Mouse (Mus musculus) heart, postnatal 0 days (tissue): Measurements from ENCODE around the gene Pygl. TPM values are rescaled to one million over a fixed set of nuclear protein-coding genes. Genes with fewer than 3 reads are reported as not detected.

Experiments
- ATAC-seq: fragments of 200-750 bp; cut with Nextera tagmentation; 2 replicates; pipeline ENCODE4 v1.8.0; 2017; ENCODE audit warnings: low read depth, moderate number of reproducible peaks, moderate library complexity; ENCODE audit not compliant: insufficient read depth
- DNase-seq: peaks from one replicate; pipeline ENCODE4 v3.0.0-alpha.2; 2016; ENCODE audit warnings: low spot score
- H3K27ac ChIP-seq: fragments of 300-500 bp; sonication (generic); 2 replicates; pipeline ENCODE4 v1.5.1; 2014; ENCODE audit warnings: low read depth, mild to moderate bottlenecking
- H3K27me3 ChIP-seq: fragments of 300-500 bp; sonication (generic); 2 replicates; pipeline ENCODE4 v1.6.1; 2014; ENCODE audit warnings: low read length, mixed read lengths; ENCODE audit not compliant: control insufficient read depth, insufficient read depth
- H3K36me3 ChIP-seq: fragments of 300-500 bp; sonication (generic); replicated peaks from 2 replicates; pipeline ENCODE4 v1.6.1; 2014; ENCODE audit warnings: low read length, mixed read lengths; ENCODE audit not compliant: control insufficient read depth, insufficient read depth
- H3K4me1 ChIP-seq: fragments of 300-500 bp; sonication (generic); 2 replicates; pipeline ENCODE4 v1.6.1; 2014; ENCODE audit warnings: antibody characterized with exemption; ENCODE audit not compliant: control insufficient read depth, insufficient read depth
- H3K4me2 ChIP-seq: fragments of 300-500 bp; sonication (generic); 2 replicates; pipeline ENCODE4 v1.6.1; 2014; ENCODE audit warnings: low read depth, mild to moderate bottlenecking, low read length, moderate library complexity
- H3K4me3 ChIP-seq: fragments of 300-500 bp; sonication (generic); 2 replicates; pipeline ENCODE4 v1.5.1; 2014; ENCODE audit warnings: low read depth, low read length
- H3K9ac ChIP-seq: fragments of 300-500 bp; sonication (generic); replicated peaks from 2 replicates; pipeline ENCODE4 v1.6.1; 2014; ENCODE audit warnings: low read depth, low read length, mixed read lengths
- H3K9me3 ChIP-seq: fragments of 300-500 bp; sonication (generic); replicated peaks from 2 replicates; pipeline ENCODE4 v1.6.1; 2016; ENCODE audit warnings: low read length; ENCODE audit not compliant: control insufficient read depth
- CTCF ChIP-seq: IDR thresholded peaks from 2 replicates; pipeline ENCODE4 v1.5.1; 2016; ENCODE audit warnings: antibody characterized with exemption, control low read depth, low read depth
- EP300 ChIP-seq: IDR thresholded peaks from 2 replicates; pipeline ENCODE4 v1.6.1; 2016; ENCODE audit warnings: antibody characterized with exemption, low read depth
- WGBS: fragments of 180-500 bp; shearing (Covaris S2); extraction: QIAGEN DNeasy Blood & Tissue Kit; methylation state at CpG from one replicate; pipeline ENCODE4 v1.1.7; 2014; 5-methylcytosine and 5-hydroxymethylcytosine counted together
- polyA plus RNA-seq: library from polyadenylated mRNA; unstranded; fragments of >200 nt; fragmentation: Nextera tagmentation; extraction: Ambion mirVana; gene quantifications from 2 replicates; pipeline ENCODE4 v1.2.1, GENCODE M21; 2015
- total RNA-seq: library from RNA; depleted of rRNA; stranded (reverse); fragments of >200 nt; gene quantifications from 2 replicates; pipeline ENCODE4 v1.2.3, GENCODE M21; 2014; ENCODE audit warnings: low replicate concordance; rRNA removed

Pygl gene
- total and polyA plus RNA-seq, 2 experiments from 2014 or later: 31.6 to 43.2 TPM

- H3K27me3 ChIP-seq: no peaks in the 10 kb centered on the region
- H3K27ac ChIP-seq: no peak overlapping the region
- ATAC-seq (no peak), DNase-seq (no peak)
- 0 out of 2 replicates have a peak, but pooled peaks cover 4% of the 10 kb centered on the region for H3K4me1 ChIP-seq
- TF ChIP-seq EP300 (no peak), CTCF (no peak)
- H3K9ac ChIP-seq: no peak overlapping the region
- H3K4me3 ChIP-seq: no peak overlapping the region
- 93% methylated on average over 5 of the region's 5 CpGs for WGBS
- no peaks in the 10 kb centered on the region for H3K36me3 ChIP-seq
- no peaks in the 10 kb centered on the region for H3K9me3 ChIP-seq
- no peak overlapping the region for H3K4me2 ChIP-seq
Observed at GRCm38 (mm10) chr12:70140993-70141576, 90.2 kb downstream of the Pygl start.

Other genes with a start within 250 kb of the Pygl start
- 35.5 and 48.1 TPM in 2 replicates for gene Sav1, start 244.5 kb downstream of the Pygl start, total RNA-seq
- gene Sav1, start 244.5 kb downstream of the Pygl start, polyA plus RNA-seq: 4.0 and 4.3 TPM in 2 replicates
- 9.8 and 15.3 TPM in 2 replicates for gene Nin, start 117.8 kb downstream of the Pygl start, total RNA-seq
- 4.3 and 5.1 TPM in 2 replicates for gene Nin, start 117.8 kb downstream of the Pygl start, polyA plus RNA-seq
- gene Abhd12b, start 77.3 kb downstream of the Pygl start, total RNA-seq: not detected in 2 replicates
- gene Abhd12b, start 77.3 kb downstream of the Pygl start, polyA plus RNA-seq: not detected in 2 replicates
- 0.35 and 0.80 TPM in 2 replicates for gene Trim9, start 116.1 kb upstream of the Pygl start, total RNA-seq
- gene Trim9, start 116.1 kb upstream of the Pygl start, polyA plus RNA-seq: 0.66 and 0.67 TPM in 2 replicates
- 42.9 and 57.4 TPM in 2 replicates for gene Tmx1, start 221.6 kb upstream of the Pygl start, total RNA-seq
- 69.8 and 80.4 TPM in 2 replicates for gene Tmx1, start 221.6 kb upstream of the Pygl start, polyA plus RNA-seq